Mouse (Mus musculus): Measurements from ENCODE around the gene Slc48a1. TPM values are rescaled to one million over a fixed set of nuclear protein-coding genes. Genes with fewer than 3 reads are reported as not detected.

Slc48a1 gene
- polyA plus RNA-seq, 1 experiment from 2014 or later: 258 TPM

DNA sequence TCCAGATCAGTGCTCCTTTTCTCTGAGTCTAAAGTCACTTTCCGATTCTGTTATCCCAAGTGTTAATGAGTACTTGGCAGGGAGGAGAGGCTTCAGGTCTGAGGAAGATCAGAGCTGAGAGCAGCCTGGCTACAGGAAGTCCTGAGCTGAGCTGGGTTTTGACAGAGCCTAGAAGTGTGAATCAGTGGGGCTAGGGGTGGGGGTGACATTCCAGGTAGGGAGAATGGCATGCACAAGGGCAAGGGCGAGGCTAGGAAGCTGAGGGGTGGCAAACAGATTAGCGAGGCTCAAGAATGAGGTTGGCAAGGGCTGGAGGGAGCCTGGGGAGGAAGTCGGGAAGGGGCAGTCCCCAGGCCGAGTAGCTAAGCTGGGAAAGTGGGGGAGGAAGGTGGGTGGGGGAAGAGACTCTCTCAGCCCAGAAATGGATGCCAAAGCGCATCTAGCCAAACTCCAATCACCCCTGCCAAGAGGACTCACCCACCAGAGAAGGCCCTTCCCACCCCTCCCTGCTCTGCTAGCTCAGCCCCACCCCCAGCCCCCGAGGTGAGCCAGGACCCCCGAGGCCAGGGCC lies 59.3 kb downstream of the Slc48a1 start:
- no peak overlapping the region for H3K27ac ChIP-seq
- 22% methylated on average over 8 of the region's 8 CpGs for WGBS (ENCODE audit: missing documents)
- H3K36me3 ChIP-seq (ENCODE audit: inconsistent target): no peaks in the 10 kb centered on the region
- H3K79me2 ChIP-seq (ENCODE audit: inconsistent target): no peaks in the 10 kb centered on the region
- H3K4me3 ChIP-seq (ENCODE audit: inconsistent target): no peak overlapping the region

DNA sequence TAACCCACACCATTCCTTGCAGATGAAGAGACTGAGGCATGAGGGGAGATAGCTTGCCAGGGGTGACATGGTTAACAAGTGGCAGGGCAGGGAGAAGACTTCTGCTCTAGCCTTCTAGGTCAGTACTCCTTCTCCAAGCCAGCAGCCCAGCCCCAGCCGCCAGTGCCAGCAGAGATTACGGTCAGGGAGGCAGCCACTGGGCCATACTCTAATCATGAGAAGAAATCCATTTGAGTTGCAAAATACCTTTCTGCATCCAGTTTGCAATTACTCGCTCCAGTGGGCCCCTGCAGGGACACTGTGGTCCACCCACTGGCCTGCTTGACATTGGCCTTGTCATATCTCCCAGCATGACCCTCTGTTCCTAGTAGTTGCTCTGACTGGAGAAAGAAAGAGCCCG lies 60.1 kb downstream of the Slc48a1 start:
- Histone ChIP-seq H3K36me3 (ENCODE audit: inconsistent target) (no peaks in the 10 kb centered on the region), H3K79me2 (ENCODE audit: inconsistent target) (no peaks in the 10 kb centered on the region), H3K4me3 (ENCODE audit: inconsistent target) (no peak overlapping the region), H3K27ac (no peak overlapping the region)
- 93% methylated on average over 4 of the region's 4 CpGs for WGBS (ENCODE audit: missing documents)

DNA sequence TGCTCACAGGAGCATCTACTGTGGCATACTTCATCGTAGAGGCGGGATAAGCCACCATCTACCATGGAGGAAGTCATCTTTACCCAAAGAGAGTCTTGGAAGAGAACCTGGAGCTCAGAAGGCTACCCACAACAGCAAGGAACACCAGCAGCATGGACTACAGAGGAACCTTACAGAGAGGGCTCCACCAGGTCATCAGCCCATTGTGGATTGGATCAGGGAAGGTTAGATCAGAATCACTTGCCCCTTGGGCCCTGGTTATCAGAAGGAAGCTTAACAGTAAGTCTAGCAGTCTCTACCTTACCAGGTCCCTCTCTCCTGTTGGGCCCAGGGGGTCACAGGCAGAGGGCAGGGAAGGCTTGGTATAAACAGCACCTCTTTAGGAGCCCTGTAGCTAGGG lies 60.7 kb downstream of the Slc48a1 start:
- Histone ChIP-seq H3K27ac (no peak overlapping the region), H3K79me2 (ENCODE audit: inconsistent target) (no peaks in the 10 kb centered on the region), H3K36me3 (ENCODE audit: inconsistent target) (no peaks in the 10 kb centered on the region), H3K4me3 (ENCODE audit: inconsistent target) (no peak overlapping the region)
- WGBS (ENCODE audit: missing documents): 100% methylated on average over 2 of the region's 2 CpGs

DNA sequence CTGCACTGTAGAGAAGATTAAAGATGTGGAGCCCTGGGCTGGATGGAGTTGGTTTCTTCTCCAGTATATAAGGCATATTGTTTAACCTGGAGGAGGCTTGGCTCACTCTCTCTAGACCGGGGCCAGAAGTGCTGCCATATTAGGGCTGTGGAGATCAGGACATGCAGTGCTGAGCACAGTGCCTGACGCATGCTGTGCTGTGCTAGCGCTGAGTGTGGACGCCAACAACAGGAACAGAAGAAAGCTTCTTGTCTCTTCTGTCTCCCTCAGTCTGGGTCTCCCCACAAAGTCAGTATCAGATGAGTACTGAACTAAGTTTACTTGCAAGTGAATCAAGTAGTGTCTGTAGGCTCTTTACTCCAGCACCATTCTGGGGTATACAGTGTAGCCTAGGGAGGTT lies 61.2 kb downstream of the Slc48a1 start:
- no peak overlapping the region for H3K4me3 ChIP-seq (ENCODE audit: inconsistent target)
- H3K79me2 ChIP-seq (ENCODE audit: inconsistent target): no peaks in the 10 kb centered on the region
- H3K36me3 ChIP-seq (ENCODE audit: inconsistent target): no peaks in the 10 kb centered on the region
- WGBS (ENCODE audit: missing documents): 91% methylated on average over 3 of the region's 4 CpGs
- no peak overlapping the region for H3K27ac ChIP-seq

DNA sequence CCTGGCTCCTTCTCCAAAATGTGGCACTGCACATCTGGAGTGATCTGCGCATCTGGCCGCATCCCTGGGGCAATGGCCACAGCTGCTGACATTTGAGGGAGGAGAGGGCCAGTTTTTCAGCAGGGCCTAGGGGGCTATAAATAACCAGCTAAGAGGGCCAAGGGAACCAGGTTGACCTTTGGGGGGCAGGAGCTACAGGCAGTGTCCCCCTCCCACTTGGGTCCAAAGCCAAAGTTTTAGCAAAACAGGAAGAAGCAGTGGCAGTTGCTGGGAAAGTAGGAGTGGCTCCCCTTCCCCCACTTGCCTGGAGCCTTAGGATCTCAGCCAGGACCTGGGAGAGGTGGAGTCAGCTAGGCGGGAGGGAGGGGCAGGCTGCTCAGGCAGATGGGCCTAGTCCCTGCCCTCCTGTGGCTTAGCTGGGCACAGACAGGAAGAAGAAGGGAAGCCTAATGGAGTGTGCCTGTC lies 61.7 kb downstream of the Slc48a1 start:
- 65% methylated on average over 3 of the region's 3 CpGs for WGBS (ENCODE audit: missing documents)
- no peaks in the 10 kb centered on the region for H3K79me2 ChIP-seq (ENCODE audit: inconsistent target)
- H3K4me3 ChIP-seq (ENCODE audit: inconsistent target): no peak overlapping the region
- no peak overlapping the region for H3K27ac ChIP-seq
- no peaks in the 10 kb centered on the region for H3K36me3 ChIP-seq (ENCODE audit: inconsistent target)

DNA sequence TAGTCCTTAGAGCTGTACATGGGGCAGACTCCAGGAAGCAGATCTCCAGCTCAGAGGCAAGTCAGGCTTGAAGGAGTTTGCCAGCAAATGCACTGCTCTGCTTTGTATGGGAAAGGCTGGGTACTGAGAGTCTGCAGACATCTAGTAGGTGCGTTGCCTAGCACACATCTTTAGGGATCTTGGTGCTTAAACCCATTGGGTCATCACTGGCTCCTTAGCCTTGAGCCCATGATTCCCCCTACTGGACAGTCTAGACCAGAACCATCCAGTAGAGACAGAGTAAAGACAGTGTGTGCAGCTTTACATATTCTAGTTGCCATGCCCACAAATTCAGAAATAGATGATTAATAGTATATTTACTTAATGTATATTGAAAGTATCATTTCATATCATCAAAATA lies 62.5 kb downstream of the Slc48a1 start:
- Histone ChIP-seq H3K4me3 (ENCODE audit: inconsistent target) (no peak overlapping the region), H3K27ac (no peak overlapping the region), H3K36me3 (ENCODE audit: inconsistent target) (no peaks in the 10 kb centered on the region), H3K79me2 (ENCODE audit: inconsistent target) (no peaks in the 10 kb centered on the region)
- 82% methylated on average over 1 of the region's 1 CpGs for WGBS (ENCODE audit: missing documents)

DNA sequence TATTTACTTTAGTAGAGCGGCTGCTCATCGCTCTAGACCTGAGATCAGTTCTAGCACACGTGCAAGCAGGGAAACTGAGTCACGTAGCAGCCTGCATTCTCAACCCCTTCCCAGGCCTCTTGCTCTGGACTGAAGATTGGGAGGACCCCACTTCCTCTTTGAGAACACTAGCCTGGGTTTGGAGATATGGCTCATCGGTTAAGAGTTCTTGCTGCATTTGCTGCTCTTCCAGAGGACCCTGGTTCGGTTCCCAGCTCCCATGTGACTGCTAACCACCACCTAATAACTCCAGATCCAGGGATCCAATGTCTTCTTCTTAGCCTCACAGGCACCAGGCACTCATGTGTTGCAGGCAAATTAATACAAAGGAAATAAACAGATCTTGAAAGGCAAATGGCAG lies 63.1 kb downstream of the Slc48a1 start:
- Histone ChIP-seq H3K36me3 (ENCODE audit: inconsistent target) (no peaks in the 10 kb centered on the region), H3K79me2 (ENCODE audit: inconsistent target) (no peaks in the 10 kb centered on the region), H3K27ac (no peak overlapping the region), H3K4me3 (ENCODE audit: inconsistent target) (no peak overlapping the region)
- 71% methylated on average over 6 of the region's 6 CpGs for WGBS (ENCODE audit: missing documents)

DNA sequence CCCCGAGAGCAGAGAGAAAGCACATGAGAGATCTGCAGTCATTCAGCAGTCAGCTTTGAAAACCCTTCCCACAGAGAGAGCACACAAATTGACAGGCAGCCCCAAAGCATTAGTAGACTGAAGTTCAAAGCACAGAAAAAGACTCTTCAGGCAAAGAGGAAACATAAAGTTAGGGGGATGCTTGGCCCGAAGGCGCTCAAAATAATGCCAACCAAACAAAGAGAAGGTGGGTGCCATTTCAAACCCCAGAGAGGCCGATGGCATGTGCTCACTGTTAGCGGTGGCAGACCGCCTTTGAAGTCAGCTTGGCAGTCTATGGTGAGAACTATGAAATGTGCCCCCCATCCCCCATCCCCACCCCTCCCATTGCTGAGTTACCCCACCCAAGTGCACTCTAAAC lies 63.7 kb downstream of the Slc48a1 start:
- Histone ChIP-seq H3K36me3 (ENCODE audit: inconsistent target) (no peaks in the 10 kb centered on the region), H3K79me2 (ENCODE audit: inconsistent target) (no peaks in the 10 kb centered on the region), H3K4me3 (ENCODE audit: inconsistent target) (no peak overlapping the region), H3K27ac (no peak overlapping the region)
- 95% methylated on average over 6 of the region's 6 CpGs for WGBS (ENCODE audit: missing documents)

Other genes starting within 250 kb of the Slc48a1 start
- gene Rpap3, start 72.7 kb upstream of the Slc48a1 start, polyA plus RNA-seq (2018): 8.9 to 13.3 TPM (median 9.6 TPM) in 3 replicates
- 0.66 to 0.98 TPM in 2 of 3 replicates, not detected in the other for gene Endou, start 47.2 kb upstream of the Slc48a1 start, polyA plus RNA-seq (2018)
- 5.0 to 10.9 TPM (median 10.2 TPM) in 3 replicates for gene Rapgef3, start 10.5 kb upstream of the Slc48a1 start, polyA plus RNA-seq (2018)
- gene Hdac7, start 66.0 kb downstream of the Slc48a1 start, polyA plus RNA-seq (2018): 2.1 to 3.4 TPM (median 2.6 TPM) in 3 replicates
- 0.11 to 0.61 TPM (median 0.16 TPM) in 3 replicates for gene Vdr, start 132.1 kb downstream of the Slc48a1 start, polyA plus RNA-seq (2018)
- gene Tmem106c, start 185.7 kb downstream of the Slc48a1 start, polyA plus RNA-seq (2018): 43.3 to 54.3 TPM (median 47.9 TPM) in 3 replicates
- gene Col2a1, start 226.2 kb downstream of the Slc48a1 start, polyA plus RNA-seq (2018): not detected in 3 replicates

Data from macrophage (primary cell).